Mouse (Mus musculus) intestine, embryonic 16.5 days (tissue): ENCODE measurements around the gene Adamts10. TPM values are rescaled to one million over a fixed set of nuclear protein-coding genes. Genes with fewer than 3 reads are reported as not detected.

Experiments used
- ATAC-seq: fragments of 200-750 bp; cut with Nextera tagmentation; 2 replicates; pipeline ENCODE4 v1.8.0; 2017; ENCODE audit warnings: moderate TSS enrichment, moderate library complexity
- H3K27ac ChIP-seq: fragments of 300-500 bp; sonication (generic); 2 replicates; pipeline ENCODE4 v1.5.1; 2014; ENCODE audit warnings: mild to moderate bottlenecking, low read length
- H3K27me3 ChIP-seq: fragments of 300-500 bp; sonication (generic); replicated peaks from 2 replicates; pipeline ENCODE4 v1.6.1; 2014; ENCODE audit warnings: low read length, control low read depth, mixed read lengths; ENCODE audit not compliant: control insufficient read depth, insufficient read depth
- H3K36me3 ChIP-seq: fragments of 300-500 bp; sonication (generic); 2 replicates; pipeline ENCODE4 v1.6.1; 2014; ENCODE audit warnings: low read length, control low read depth; ENCODE audit not compliant: control insufficient read depth, insufficient read depth
- H3K4me1 ChIP-seq: fragments of 300-500 bp; sonication (generic); 2 replicates; pipeline ENCODE4 v1.6.1; 2014; ENCODE audit warnings: low read length, control low read depth, mixed read lengths; ENCODE audit not compliant: control insufficient read depth, insufficient read depth
- H3K4me2 ChIP-seq: fragments of 300-500 bp; sonication (generic); 2 replicates; pipeline ENCODE4 v1.6.1; 2014; ENCODE audit warnings: low read depth, low read length, control low read depth
- H3K4me3 ChIP-seq: fragments of 300-500 bp; sonication (generic); 2 replicates; pipeline ENCODE4 v1.5.1; 2014; ENCODE audit warnings: mild to moderate bottlenecking, low read length
- H3K9ac ChIP-seq: fragments of 300-500 bp; sonication (generic); 2 replicates; pipeline ENCODE4 v1.6.1; 2014; ENCODE audit warnings: low read depth, low read length
- H3K9me3 ChIP-seq: fragments of 300-500 bp; sonication (generic); 2 replicates; pipeline ENCODE4 v1.6.1; 2016; ENCODE audit warnings: low read length, control low read depth; ENCODE audit not compliant: control insufficient read depth
- WGBS: fragments of 180-500 bp; shearing (Covaris S2); extraction: QIAGEN DNeasy Blood & Tissue Kit; methylation state at CpG from one replicate; pipeline ENCODE4 v1.1.7; 2014; 5-methylcytosine and 5-hydroxymethylcytosine counted together
- polyA plus RNA-seq: library from polyadenylated mRNA; unstranded; fragments of >200 nt; fragmentation: Nextera tagmentation; extraction: Ambion mirVana; gene quantifications from 2 replicates; pipeline ENCODE4 v1.2.1, GENCODE M21; 2015

The Adamts10 gene
- polyA plus RNA-seq, 1 experiment from 2014 or later = 35.8 TPM

DNA sequence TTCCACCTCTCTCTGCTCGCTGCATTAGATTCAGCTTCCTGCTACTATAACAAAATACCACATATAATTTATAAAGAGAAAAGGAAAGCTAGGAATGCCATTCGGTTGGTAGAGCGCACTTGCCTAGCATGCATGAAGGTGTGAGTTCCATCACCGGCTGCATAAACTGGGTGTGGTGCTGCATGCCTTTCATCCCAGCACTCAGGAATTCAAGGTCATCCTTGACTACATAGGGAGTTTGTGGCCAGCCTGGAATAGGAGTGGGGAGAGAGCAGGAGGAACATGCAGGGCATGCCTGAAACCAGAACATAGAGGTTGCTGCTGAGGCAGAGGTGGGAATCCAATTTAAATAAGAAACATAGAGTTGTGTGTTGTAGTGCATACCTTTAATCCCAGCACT lies 60.1 kb downstream of the Adamts10 start:
- no peaks in the 10 kb centered on the region for H3K4me1 ChIP-seq
- no peak for ATAC-seq
- no peaks in the 10 kb centered on the region for H3K36me3 ChIP-seq
- H3K27me3 ChIP-seq = no peaks in the 10 kb centered on the region; the same call in 1 of the 2 replicates
- 76% methylated on average over 4 of the region's 4 CpGs for WGBS
- H3K9ac ChIP-seq = no peak overlapping the region
- no peaks in the 10 kb centered on the region for H3K9me3 ChIP-seq
- H3K4me3 ChIP-seq = no peak overlapping the region
- no peak overlapping the region for H3K4me2 ChIP-seq
- H3K27ac ChIP-seq = no peak overlapping the region

DNA sequence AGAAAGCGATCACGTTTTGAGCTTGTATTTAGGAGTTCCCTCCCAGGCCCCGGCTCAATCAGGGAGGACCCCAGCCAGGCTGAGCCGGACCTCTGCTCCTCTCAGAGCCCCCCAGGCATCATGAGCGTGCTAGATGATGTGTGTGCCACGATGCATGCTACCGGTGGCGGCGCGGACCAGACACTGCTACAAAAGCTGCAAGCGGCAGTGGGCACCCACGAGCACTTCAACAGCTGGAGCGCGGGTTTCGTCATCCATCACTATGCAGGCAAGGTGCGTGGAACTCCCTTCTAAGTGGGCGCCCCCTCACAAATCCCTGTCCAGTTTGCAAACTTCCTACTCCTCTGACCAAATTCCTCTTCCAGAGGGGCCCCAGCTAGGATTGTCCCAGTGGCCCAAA lies 62.0 kb downstream of the Adamts10 start:
- H3K4me1 ChIP-seq = no peaks in the 10 kb centered on the region
- no peaks in the 10 kb centered on the region for H3K9me3 ChIP-seq
- ATAC-seq = no peak
- H3K9ac ChIP-seq = no peak overlapping the region
- H3K4me2 ChIP-seq = no peak overlapping the region
- no peaks in the 10 kb centered on the region; the same call in 1 of the 2 replicates for H3K27me3 ChIP-seq
- no peak overlapping the region for H3K27ac ChIP-seq
- WGBS = 72% methylated on average over 17 of the region's 17 CpGs
- H3K36me3 ChIP-seq = no peaks in the 10 kb centered on the region
- no peak overlapping the region for H3K4me3 ChIP-seq

DNA sequence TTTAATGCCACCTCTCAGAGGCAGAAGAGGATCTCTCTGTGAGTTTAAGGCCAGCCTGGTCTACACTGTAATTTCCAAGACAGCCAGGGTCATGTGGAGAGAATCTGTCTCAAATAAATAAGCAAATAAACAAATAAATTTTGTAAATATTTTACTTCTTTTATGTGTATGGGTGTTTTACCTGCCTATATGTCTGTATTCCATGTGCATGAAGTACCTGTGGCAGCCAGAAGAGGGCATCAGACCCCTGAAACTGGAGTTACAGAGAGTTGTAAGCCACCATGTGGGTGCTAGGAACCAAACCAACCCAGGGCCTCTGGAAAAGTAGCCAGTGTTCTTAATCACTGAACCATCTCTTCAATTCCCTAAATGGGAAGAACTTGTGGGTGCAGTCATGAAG lies 73.3 kb downstream of the Adamts10 start:
- H3K36me3 ChIP-seq = no peaks in the 10 kb centered on the region
- H3K27ac ChIP-seq = no peak overlapping the region; the same call in 1 of the 2 replicates
- no peak overlapping the region for H3K4me2 ChIP-seq

DNA sequence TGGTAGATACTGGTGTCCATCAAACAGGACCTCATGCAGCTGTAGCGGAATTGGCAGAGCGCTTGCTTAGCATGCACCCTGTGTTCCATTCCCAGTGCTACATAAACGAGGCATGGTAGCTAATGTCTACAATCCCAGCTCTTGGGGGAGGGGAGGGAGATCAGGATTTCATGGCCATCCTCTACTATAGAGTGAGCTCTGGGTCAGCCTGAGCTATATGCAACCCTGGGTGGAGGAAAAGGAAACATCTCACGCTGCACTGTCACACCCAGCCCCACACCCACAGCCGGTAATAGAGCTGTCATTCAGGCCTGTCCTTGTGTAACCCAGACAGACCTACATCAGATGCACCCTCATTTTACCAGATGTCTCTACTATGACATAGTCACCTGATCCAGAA lies 74.5 kb downstream of the Adamts10 start:
- no peaks in the 10 kb centered on the region for H3K9me3 ChIP-seq
- H3K4me3 ChIP-seq = no peak overlapping the region
- H3K27ac ChIP-seq = no peak overlapping the region
- H3K4me2 ChIP-seq = no peak overlapping the region
- no peaks in the 10 kb centered on the region for H3K4me1 ChIP-seq
- H3K27me3 ChIP-seq = no peaks in the 10 kb centered on the region
- no peak for ATAC-seq
- 91% methylated on average over 5 of the region's 5 CpGs for WGBS
- no peak overlapping the region for H3K9ac ChIP-seq
- no peaks in the 10 kb centered on the region for H3K36me3 ChIP-seq

More for the DNA sequence above, 73.3 kb downstream of the Adamts10 start:
- no peak for ATAC-seq
- Histone ChIP-seq H3K9me3 (no peaks in the 10 kb centered on the region), H3K9ac (no peak overlapping the region), H3K27me3 (no peaks in the 10 kb centered on the region), H3K4me1 (no peaks in the 10 kb centered on the region), H3K4me3 (no peak overlapping the region)

DNA sequence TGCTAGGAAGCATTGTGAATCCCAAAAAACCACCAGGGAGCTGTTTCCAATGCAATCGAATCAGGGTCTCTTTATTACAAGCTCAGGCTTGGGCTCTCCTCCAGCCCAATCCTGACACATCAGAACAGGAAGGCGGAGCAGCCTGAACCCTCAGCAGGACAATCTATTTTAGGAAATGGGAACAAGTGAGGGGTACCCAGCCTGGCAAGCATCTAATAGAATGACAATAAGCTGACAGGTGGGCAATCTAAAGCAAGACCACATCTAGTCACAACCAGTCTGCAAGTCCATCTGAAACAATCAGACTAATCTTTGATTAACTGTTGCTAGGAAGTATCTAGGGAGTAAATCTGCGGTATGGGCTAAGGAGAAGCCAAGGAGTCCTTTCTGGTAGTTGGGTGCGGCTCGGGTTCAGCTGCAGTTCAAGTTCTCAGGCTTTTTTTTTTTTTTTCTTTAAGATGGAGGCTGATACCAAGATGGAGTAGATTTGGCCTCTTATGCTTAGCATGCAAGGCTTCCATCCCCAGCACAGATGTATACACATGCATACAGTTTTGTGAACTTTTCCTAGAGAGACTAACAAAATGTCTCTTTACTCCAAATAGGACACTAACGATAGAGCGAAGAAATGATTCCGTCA lies 76.0 kb downstream of the Adamts10 start:
- Histone ChIP-seq H3K4me1 (no peaks in the 10 kb centered on the region), H3K9ac (no peak overlapping the region), H3K27ac (no peak overlapping the region), H3K27me3 (no peaks in the 10 kb centered on the region), H3K4me2 (no peak overlapping the region), H3K9me3 (no peaks in the 10 kb centered on the region), H3K36me3 (no peaks in the 10 kb centered on the region), H3K4me3 (no peak overlapping the region)
- no peak for ATAC-seq
- 88% methylated on average over 8 of the region's 8 CpGs for WGBS

DNA sequence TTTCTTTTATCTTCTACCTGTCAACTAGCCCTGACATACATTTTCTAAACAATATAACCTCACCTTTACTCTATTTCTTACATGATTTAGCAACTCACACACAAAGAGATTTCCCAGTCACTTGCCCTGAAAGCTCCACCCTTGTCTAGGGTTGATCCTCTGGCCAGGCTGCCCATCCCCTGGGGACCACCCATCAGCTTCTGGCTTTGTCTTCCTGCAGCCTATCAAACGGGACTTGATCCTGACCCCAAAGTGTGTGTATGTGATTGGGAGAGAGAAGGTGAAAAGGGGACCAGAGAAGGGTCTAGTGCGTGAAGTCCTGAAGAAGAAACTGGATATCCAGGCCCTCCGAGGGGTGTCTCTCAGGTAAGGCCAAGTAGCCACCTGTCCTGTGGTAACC lies 76.8 kb downstream of the Adamts10 start:
- no peak overlapping the region for H3K4me2 ChIP-seq
- no peak for ATAC-seq
- H3K4me3 ChIP-seq = no peak overlapping the region
- H3K9me3 ChIP-seq = no peaks in the 10 kb centered on the region
- WGBS = 86% methylated on average over 3 of the region's 3 CpGs
- H3K4me1 ChIP-seq = no peaks in the 10 kb centered on the region
- H3K36me3 ChIP-seq = no peaks in the 10 kb centered on the region
- no peaks in the 10 kb centered on the region for H3K27me3 ChIP-seq
- no peak overlapping the region for H3K27ac ChIP-seq
- no peak overlapping the region for H3K9ac ChIP-seq

DNA sequence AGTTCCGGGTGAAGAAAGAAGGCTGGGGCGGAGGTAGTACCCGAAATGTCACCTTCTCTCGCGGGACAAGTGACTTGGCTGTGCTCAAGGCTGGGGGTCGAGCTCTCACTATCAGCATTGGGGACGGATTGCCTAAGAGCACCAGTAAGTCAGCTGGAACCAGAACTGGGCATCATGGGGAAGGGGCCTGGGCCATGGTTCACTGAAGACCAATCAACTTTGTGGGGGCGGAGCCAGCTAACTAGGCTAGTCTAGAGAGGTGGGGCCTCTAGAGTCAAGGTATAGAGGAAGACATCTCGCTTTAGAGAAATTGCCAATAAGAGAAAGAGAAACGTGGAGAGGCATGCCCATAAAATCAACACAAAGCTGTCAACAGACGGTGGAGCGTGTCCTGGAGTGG lies 77.9 kb downstream of the Adamts10 start:
- WGBS = 82% methylated on average over 12 of the region's 12 CpGs

More for the DNA sequence above, 77.9 kb downstream of the Adamts10 start:
- Histone ChIP-seq H3K4me3 (no peak overlapping the region), H3K36me3 (no peaks in the 10 kb centered on the region), H3K9ac (no peak overlapping the region), H3K27me3 (no peaks in the 10 kb centered on the region), H3K27ac (no peak overlapping the region), H3K4me1 (no peaks in the 10 kb centered on the region), H3K9me3 (no peaks in the 10 kb centered on the region), H3K4me2 (no peak overlapping the region)
- ATAC-seq = no peak

Other genes with a start within 250 kb of the Adamts10 start
- gene Zfp955b, start 234.7 kb upstream of the Adamts10 start, polyA plus RNA-seq = 7.4 and 8.9 TPM in 2 replicates
- gene Zfp81, start 165.3 kb upstream of the Adamts10 start, polyA plus RNA-seq = 5.6 and 6.0 TPM in 2 replicates
- gene Zfp101, start 129.6 kb upstream of the Adamts10 start, polyA plus RNA-seq = 8.3 and 9.5 TPM in 2 replicates
- not detected in 2 replicates for gene Actl9, start 91.3 kb upstream of the Adamts10 start, polyA plus RNA-seq
- 3.9 and 4.3 TPM in 2 replicates for gene Myo1f, start 31.5 kb downstream of the Adamts10 start, polyA plus RNA-seq
- gene Zfp414, start 104.9 kb downstream of the Adamts10 start, polyA plus RNA-seq = 38.1 and 39.6 TPM in 2 replicates
- 0.60 and 1.1 TPM in 2 replicates for gene Pram1, start 113.9 kb downstream of the Adamts10 start, polyA plus RNA-seq
- gene Hnrnpm, start 162.7 kb downstream of the Adamts10 start, polyA plus RNA-seq = 271 and 290 TPM in 2 replicates
- 50.4 and 54.7 TPM in 2 replicates for gene March2, start 194.5 kb downstream of the Adamts10 start, polyA plus RNA-seq
- 193 and 220 TPM in 2 replicates for gene Rab11b, start 236.3 kb downstream of the Adamts10 start, polyA plus RNA-seq